Mouse (Mus musculus): Measurements from ENCODE around the gene Gucd1.
"Not testable (repeated sequence)": the region's sequence is repeated elsewhere in the genome, so short reads cannot be mapped to it uniquely, and the experiment has no call there.

The Gucd1 gene

DNA sequence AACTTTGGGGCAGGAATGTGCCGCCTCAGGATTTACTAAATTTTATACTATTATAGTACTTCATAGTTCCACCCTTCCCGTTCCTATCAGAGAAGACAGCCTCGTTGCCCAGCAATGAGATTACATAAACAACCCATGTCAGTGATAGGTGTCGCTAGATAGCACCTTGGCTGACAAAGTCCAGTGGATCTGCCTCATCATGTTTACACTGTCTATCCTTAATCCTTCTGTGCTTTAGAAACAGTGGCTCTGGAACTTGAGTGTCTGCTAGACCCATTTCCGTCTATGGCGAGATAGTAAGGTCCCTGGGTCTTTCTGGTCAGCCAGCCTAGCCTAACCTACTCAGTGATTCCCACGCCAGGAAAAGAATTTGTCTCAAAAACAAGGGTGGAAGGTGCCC lies 17.4 kb downstream of the Gucd1 start:
- no peak for DNase-seq

DNA sequence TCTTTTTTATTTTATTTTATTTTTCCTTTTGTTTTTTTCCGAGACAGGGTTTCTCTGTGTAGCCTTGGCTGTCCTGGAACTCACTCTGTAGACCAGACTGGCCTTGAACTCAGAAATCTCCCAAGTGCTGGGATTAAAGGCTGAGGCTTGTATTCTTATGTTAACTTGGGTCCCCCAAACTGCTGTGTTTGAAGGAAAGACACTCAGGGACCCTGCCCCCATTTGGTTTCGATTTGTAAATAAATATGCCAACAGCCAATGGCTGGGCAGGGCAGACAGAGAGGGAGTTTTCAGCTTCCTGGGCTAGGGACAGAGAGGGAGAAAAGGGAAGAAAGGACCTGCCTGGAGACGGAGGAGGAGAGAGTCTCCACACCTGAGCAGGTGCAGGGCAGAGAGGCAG lies 18.0 kb downstream of the Gucd1 start:
- DNase-seq: no peak

DNA sequence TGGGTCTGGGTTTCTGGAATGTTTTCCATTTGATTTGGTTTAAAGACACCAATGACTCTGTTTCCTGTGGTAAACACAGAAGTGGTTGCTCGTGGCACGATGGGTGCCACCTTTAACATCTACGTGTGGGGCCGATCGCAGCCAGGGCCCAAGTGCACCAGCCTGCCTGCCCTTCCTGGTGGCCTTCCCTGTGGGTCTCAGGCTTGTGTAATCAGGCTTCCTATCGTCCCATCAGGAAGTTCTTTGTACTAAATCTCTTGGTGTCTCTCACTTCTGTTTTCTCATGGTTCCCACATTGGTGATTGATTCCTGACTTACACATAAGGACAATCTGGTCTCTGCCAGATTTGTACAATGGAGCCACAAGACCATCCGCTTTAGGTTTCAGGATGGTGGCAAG lies 18.6 kb downstream of the Gucd1 start:
- DNase-seq: not testable (repeated sequence)

DNA sequence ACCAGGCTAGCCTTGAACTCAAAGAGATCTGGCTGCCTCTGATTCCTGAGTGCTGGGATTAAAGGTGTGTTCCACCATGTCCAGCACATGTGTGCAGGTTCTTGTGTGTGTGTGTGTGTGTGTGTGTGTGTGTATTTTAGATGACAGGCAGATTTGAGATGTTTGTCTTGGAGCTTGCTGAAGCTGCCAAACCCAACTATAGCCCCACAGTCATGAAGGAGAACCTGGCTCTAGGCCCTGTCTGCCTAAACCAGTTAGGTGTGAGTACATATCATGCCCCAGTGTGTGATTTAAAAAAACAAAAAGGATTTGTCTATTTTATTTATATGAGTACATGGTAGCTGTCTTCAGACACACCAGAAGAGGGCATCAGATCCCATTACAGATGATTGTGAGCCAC lies 21.9 kb downstream of the Gucd1 start:
- no peak for DNase-seq

DNA sequence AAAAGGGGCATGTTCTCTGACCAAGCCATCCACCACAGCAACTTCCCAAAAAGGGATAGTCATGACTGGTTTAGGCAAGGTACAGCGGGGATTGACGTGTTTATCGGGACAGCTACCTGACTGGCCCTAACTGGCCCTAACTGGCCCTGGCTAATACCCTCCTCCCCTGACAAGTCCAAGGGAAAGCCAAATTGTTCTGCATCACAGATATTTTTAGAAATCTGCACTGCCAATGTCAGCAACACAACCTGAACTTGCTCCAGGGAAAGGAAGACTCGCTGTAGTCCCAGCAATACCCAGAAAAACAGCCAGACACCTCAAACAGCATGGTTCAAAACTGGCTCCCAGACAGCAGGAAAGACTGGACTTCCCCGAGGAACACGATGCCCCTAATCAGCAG lies 22.5 kb downstream of the Gucd1 start:
- DNase-seq: no peak

DNA sequence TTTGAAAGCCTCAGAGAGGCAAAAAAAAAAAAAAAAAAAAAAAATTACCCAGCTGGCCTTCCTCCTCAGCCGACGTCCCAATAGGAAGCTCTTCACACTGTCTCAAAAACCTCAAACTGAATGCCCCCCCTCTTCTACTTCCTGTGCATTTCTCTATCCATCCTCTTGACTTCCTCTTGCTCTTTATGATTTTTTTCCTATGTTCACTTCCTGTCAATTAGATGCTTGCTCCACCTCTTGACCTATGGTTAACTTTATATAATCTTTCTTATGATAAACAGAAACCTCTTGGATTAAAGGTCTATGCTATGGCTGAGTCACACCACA lies 25.9 kb downstream of the Gucd1 start:
- DNase-seq: no peak

DNA sequence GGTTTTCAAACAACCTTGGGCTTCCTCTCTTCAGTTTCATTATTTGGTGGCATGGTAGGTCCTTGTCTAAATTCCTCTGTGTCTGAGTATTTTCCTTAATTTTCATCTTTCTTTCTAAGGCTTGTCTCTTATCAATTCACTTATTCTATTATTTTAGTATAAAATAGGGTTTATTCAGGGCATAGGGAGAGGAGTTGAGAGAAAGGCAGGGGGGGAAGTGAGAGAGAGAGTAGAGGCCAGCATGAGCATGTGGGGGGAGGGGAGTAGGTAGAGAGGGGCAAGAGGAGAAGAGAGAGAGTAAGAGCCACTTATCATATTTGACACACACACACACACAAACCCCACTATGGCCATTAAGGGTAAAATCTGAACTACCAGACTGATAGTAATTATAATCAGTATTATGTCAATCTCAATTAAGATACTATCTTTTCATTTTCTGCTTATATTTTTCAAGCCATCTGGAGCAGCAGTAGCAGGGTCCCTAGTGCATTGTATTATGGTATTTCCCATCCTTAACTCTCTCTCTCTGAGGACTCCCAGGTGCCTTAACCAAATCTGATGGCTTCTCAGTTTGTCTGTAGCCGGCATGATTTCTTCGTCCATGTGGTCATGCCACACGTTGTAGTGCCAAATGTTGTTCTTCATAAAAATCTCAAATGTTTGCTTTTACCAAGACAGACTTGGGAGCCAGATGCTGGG lies 26.4 kb downstream of the Gucd1 start:
- no peak for DNase-seq

DNA sequence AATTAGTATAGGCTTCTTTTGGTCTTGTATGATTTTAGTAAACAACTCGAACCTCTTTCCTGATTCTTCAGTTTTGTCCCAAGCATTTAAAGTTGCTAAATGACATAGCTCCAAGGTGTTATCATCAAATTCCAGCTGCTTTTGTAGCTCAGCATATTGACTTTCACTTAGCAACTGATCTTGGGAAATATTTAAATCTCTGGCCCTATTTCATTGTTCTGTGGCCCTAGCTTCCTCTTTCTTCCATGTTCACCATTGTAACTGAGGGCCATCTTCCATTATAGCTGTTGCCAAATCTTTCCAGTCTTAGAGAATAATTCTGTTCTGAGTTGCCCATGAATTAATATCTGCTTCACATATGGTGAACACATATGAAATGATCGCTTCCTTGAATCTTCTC lies 27.0 kb downstream of the Gucd1 start:
- no peak for DNase-seq

DNA sequence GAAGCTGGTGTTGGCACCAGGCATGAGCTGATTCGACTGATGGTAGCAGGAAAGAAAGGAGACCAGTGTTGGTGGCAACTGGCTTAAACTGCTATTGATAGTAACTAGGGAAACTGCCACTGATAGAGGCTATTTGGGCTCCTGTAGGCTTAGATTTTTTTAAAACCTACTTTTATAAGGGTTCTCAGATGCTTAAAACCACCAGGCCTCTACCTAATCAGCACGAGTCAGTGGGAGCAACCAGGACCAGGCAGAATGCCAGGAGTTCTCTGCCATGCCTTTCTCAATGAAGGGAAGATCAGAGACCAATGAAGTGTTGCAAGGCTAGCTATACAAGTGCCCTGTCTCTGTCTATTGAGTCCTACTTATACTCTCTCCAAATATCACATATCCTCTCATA lies 28.2 kb downstream of the Gucd1 start:
- no peak for DNase-seq

DNA sequence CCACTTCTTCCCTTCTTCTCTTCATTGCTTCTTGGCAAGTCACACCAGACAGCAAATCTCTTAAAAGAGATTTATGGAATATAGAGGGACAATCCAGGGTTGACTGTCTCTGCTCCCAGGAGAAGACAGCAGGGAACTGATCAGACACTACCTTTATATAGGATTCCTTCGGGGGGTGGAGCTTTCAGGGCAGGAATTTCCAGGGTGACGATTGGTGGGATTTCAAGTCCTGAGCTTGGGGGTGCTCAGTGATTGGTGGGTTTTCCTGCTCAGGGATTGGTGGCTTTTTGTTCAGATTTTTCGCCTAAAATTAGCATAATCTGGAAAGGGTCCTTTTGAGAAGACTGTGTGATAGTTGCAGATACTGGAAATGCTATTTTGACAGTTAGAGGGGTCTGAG lies 30.6 kb downstream of the Gucd1 start:
- no peak for DNase-seq

DNA sequence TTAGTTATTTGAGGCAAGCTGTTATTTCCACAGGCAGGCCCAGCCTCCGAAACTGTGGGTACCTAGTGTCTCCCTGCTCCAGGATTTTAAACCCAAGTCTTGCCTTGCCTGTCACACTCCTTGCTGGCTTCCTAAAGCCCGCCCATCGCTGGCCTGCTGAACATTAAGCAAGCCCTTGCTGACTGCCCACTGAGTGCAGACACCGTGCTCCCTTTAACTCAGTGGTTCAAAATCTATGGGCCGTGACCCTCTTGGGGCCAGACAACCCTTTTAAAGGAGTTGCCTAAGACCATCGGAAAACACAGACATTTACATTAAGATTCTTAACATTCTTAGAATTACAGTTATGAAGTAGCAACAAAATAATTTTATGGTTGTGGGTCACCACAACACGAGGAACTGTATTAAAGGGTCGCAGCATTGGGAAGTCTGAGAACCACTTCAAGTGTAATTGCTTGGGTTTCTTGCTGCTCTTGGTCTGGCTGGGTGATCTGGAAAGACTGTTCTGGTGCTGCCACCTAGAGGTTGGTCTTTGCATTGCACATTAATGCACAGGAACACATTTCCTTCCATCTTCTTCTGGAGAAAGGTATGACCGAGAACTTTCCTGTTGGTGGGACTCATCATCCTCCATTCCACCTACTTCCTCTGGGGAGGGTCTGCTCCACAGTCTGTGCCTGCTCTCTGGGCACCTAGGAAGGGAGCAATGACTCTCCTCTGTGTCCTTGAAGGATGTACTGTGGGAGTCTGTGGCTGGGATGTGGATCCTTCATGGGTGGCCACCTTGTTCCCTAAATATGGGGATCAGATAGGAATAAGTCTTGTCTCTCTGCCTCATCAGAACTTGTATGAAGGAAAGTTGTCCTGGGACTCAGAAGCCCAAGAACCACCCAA lies 31.4 kb downstream of the Gucd1 start:
- peak; percentile 75 for DNase-seq

DNA sequence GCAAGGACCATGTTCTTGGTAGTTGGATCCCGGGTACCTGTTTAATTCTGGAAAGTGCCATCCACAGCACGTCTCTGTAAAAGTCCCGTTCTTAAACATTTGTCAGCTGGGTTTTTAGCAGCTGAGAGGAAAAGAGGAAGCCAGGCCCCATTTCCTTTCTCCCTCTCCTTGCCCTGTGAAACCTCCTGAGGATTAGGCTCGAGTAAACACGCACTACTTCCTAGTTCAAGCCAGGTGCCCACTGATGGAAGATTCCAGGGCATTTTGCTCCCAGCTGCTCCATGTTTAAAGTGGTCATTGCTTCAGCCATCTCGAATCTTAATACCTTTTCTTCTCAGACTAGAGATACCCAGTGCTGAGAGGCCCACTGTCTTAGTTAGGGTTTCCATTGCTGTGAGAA lies 33.0 kb downstream of the Gucd1 start:
- DNase-seq: no peak

DNA sequence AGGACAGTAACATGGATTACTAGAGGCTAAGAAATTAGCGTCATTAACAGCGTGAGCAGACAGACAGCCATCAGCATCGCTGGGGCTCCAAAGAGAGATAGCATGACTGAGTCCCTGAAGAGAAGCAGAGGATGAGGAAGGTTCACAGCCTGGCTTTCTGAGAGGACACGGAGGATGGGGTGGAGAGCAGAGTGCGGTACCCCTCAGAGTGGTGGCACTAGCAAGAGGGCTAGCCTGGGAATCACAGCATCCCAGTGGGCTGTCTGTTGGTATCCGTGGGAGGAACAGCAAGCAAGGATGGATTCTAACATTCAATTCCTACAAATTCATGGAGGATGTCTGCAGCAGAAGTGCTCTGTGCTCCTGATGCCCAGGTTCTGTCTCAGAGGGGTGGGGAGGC lies 33.7 kb downstream of the Gucd1 start:
- DNase-seq: no peak

DNA sequence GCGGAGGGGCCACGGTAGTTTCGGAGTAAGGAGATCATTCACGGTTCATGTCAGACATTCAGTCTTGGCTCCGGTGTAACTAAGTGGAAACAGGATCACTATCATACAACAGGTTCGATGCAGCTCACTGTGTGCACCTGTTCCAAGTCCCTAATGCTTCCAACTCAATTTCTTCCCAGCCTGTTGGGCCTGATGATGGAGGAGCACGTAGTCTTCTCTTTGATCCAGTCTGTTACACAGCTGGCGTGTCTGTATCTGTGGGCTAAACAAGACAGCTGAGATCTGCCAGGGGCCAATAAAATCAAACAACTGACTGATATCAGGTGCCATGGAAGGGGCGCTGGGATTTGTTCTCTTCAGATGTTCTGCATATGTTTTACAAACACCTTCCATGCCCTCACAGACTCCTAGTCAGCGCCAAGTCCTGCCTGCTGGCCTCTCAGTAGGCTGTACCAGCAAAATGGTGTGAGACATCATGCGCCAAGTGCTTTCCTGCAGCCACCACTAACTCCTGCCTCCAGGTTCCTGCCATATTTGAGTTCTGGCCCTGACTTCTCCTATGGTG lies 34.8 kb downstream of the Gucd1 start:
- no peak for DNase-seq

DNA sequence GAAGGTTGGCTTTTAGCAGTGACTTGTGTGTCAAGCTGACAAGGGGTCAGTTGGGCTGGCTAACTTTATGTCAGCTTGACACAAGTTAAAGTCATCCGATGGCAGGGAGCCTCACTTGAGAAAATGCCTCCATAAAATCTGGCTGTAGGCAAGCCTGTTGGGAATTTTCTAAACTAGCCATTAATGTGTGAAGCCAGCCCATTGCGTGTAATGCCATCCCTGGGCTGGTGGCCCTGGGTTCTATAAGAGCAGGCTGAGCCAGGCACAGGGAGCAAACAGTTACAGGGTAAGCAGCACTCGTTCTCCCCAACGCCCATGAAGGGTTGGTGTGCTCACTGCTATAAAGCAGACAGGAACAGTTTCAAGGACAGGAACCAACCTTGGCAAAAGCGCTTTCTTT lies 35.5 kb downstream of the Gucd1 start:
- DNase-seq: no peak

DNA sequence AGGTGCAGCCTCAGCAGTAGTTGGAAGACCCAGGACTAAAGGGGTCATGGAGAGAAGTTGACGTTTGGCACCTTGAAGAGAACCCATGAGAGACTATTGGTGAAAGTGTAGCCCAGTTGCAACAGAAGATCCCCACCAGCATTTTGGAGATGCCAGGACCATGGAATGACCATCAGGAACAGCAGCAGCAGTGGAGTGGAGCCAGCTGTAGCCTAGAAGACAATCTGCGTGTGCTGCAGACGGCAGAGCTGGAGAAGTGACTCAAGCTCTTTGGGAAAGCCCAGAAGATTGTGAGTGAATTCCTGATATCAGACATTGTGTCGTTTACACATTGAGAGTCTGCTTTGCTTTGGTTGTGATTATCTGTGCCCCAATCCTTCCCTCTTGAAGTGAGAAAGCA lies 36.1 kb downstream of the Gucd1 start:
- DNase-seq: no peak

DNA sequence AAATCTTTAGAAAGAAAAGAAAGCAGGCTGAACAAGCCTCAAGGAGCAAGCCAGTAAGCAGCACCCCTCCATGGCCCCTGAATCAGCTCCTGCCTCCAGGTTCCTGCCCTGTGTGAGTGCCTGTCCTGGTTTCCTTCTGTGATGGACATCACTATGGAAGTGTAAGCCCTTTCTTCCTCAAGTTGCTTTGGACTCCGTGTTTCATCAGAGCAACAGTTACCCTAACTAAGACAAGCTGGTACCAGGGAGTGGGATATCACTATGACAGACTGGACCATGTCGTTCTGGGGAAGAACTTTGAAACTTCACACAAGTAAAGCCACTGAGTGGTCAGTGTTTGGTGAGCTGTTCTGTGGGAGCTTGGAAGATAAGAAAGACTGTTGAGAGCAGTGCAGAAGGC lies 37.8 kb downstream of the Gucd1 start:
- DNase-seq: no peak

DNA sequence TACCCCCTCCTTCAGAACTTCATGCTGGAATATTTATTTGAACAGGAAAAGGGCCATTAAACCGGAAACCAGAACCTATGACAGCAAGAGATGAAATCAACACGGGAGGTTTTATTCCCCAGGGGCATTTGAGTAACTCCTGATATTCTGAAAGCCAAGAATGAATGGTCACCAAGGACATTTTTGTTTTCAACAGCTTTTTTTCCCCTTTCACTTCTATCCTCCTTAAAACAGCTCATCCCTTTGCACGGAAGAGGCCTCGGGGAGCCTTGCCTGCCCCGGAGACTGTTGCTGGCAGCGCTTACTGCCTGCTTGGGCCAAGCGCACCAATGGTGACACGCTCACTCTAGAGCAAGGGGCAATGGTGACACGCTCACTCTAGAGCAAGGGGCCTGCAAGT lies 40.7 kb downstream of the Gucd1 start:
- DNase-seq: no peak

DNA sequence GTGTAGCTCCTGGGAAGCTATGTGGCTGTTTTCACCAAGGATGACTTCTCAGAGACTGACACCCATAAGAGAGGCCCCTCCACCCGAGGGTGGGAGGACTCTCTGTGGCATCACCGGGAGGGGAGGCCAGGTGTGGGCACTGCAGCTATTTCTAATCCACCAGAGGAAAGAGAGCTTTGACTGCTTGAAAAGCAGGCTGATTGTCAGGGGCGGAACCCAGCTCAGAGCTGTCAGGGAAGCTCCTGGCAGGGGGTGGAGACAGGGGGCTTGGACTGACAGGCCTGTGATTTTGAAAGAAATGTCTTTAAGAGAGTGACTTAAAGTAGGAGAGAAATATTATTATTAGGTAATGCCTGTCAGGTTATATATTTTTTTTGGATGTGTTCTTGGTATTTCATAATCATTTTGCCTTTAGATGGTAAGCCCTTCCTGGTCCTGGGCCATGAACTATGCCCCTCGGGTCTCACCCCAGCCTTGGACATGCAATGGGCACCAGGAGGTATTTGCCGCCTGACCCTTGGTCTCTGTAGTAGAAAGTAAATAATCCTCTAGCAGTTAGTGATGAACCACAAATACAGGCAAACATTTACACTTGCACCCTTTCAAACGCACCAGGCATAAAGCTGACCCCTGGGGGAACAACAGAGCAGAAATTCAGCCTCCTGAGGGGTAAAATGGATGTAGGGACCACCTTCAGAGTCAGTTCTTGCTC lies 42.5 kb downstream of the Gucd1 start:
- DNase-seq: not testable (repeated sequence)

DNA sequence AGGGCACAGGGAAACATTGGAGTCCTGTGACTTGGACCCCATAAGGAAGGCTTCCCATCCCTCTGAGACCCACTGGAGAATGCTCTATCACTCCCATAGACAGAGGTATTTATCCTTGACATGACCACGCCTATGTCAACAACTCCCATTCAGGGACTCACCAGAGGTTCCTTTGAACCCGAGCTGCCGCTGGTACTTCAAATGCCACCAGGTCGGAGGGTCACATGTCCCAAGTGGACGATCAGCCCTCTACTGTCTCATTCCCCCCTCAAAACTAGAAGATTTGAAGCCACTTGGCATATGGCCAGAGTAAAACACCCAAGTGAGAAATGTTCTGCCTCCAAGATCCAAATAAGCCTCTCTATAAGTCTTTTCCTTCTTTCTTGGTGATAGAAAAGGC lies 43.2 kb downstream of the Gucd1 start:
- no peak for DNase-seq

DNA sequence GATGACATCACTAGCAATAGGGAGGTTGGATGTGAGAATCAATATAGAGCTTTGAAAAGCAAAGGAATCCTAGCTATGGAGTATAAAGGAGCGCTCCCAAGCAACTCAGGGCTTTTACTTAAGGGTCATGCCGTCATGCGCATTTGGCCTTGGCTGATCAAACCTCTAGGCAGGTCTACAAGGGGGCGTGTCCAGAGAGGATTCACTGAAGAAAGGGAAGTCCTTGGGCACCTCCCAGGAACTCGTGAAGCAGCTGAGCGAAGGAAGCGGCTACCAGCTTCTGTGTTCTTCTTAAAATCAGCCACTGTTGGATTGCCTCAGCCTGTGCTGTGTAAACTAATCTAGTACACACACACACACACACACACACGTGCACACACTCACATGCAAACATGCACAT lies 44.4 kb downstream of the Gucd1 start:
- no peak for DNase-seq

DNA sequence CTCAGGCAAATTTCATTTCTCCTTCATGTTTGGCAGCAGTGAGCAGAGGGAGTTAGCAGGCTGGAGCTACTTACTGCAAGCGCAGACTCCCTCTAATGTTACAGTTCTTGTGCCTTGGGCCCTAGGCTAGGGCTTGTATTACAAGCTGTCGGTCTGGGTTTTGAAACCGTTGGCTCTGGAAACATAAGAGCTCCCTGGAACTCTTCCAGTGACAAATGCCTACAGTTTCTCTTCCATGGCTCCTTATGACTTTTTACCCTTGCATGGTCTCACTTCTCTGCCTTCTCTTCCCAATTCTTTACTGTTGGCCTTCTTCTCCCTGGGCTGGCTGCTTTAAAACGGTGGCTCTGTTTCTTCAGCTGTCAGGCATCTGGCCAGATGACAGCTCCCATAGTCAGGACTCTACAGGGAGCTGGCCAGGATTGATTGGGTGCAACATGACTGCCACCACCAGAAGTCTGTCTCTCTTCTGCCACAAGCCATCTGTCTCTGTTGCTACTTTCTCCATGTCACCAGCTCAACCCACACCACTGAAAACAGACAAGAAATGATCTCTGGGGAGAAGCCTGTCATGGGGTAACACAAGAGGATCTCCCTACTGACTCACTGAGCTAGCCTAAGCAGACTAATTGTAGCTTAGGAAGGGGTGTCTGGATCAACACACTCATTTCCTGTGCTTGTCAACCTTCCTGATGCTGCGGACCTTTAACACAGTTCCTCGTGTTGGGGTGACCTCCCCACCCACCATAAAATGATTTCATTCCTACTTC lies 51.8 kb downstream of the Gucd1 start:
- peak; percentile 29 for DNase-seq

DNA sequence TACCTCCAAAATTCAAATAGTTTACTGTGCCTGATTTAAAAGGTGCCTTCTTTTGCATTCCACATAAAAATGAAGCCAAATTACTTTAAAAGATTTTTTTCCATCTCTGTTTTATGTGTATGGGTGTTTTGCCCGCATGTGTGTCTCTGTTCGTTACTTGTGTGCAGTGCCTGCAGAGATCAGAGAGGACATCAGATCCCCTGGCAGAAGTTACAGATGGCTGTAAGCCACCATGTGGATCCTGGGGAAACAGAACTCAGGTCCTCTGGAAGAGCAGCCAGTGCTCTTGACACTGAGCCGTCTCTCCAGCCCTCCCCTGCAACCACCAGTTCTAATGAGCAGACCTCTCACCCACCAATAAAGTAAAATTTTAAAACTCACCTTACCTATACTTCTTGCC lies 55.0 kb downstream of the Gucd1 start:
- no peak for DNase-seq
